Mouse (Mus musculus): ENCODE results near the gene Unc119. TPM values are rescaled to one million over a fixed set of nuclear protein-coding genes. Genes with fewer than 3 reads are reported as not detected.

The Unc119 gene
- polyA plus RNA-seq, 1 experiment from 2014 or later: 70.2 TPM

Other genes starting within 250 kb of the Unc119 start
- 22.1 and 23.7 TPM in 2 replicates for gene Fam222b, start 248.8 kb upstream of the Unc119 start, polyA plus RNA-seq (2015; fragmentation: Nextera tagmentation; extraction: Ambion mirVana)
- gene Traf4, start 177.9 kb upstream of the Unc119 start, polyA plus RNA-seq (2015; fragmentation: Nextera tagmentation; extraction: Ambion mirVana): 114 and 121 TPM in 2 replicates
- gene Nek8, start 166.8 kb upstream of the Unc119 start, polyA plus RNA-seq (2015; fragmentation: Nextera tagmentation; extraction: Ambion mirVana): 5.4 and 8.7 TPM in 2 replicates
- gene Tlcd1, start 166.8 kb upstream of the Unc119 start, polyA plus RNA-seq (2015; fragmentation: Nextera tagmentation; extraction: Ambion mirVana): 4.7 and 7.6 TPM in 2 replicates
- 970 and 1,119 TPM in 2 replicates for gene Rpl23a, start 159.9 kb upstream of the Unc119 start, polyA plus RNA-seq (2015; fragmentation: Nextera tagmentation; extraction: Ambion mirVana)
- 39.7 and 42.1 TPM in 2 replicates for gene Rab34, start 155.1 kb upstream of the Unc119 start, polyA plus RNA-seq (2015; fragmentation: Nextera tagmentation; extraction: Ambion mirVana)
- gene Proca1, start 150.1 kb upstream of the Unc119 start, polyA plus RNA-seq (2015; fragmentation: Nextera tagmentation; extraction: Ambion mirVana): 1.3 and 1.6 TPM in 2 replicates
- 62.7 and 64.1 TPM in 2 replicates for gene Sdf2, start 97.7 kb upstream of the Unc119 start, polyA plus RNA-seq (2015; fragmentation: Nextera tagmentation; extraction: Ambion mirVana)
- gene Supt6, start 97.5 kb upstream of the Unc119 start, polyA plus RNA-seq (2015; fragmentation: Nextera tagmentation; extraction: Ambion mirVana): 24.9 and 29.4 TPM in 2 replicates
- 61.8 and 73.0 TPM in 2 replicates for gene 2610507B11Rik, start 81.7 kb upstream of the Unc119 start, polyA plus RNA-seq (2015; fragmentation: Nextera tagmentation; extraction: Ambion mirVana)
- 0.18 and 0.35 TPM in 2 replicates for gene BC030499, start 52.6 kb upstream of the Unc119 start, polyA plus RNA-seq (2015; fragmentation: Nextera tagmentation; extraction: Ambion mirVana)
- 41.8 and 46.4 TPM in 2 replicates for gene Spag5, start 42.0 kb upstream of the Unc119 start, polyA plus RNA-seq (2015; fragmentation: Nextera tagmentation; extraction: Ambion mirVana)
- gene Aldoc, start 20.5 kb upstream of the Unc119 start, polyA plus RNA-seq (2015; fragmentation: Nextera tagmentation; extraction: Ambion mirVana): 135 and 142 TPM in 2 replicates
- gene Pigs, start 15.1 kb upstream of the Unc119 start, polyA plus RNA-seq (2015; fragmentation: Nextera tagmentation; extraction: Ambion mirVana): 55.0 and 62.0 TPM in 2 replicates
- gene Foxn1, start 43.1 kb downstream of the Unc119 start, polyA plus RNA-seq (2015; fragmentation: Nextera tagmentation; extraction: Ambion mirVana): not detected in 2 replicates
- gene Slc13a2, start 78.7 kb downstream of the Unc119 start, polyA plus RNA-seq (2015; fragmentation: Nextera tagmentation; extraction: Ambion mirVana): not detected in 2 replicates
- gene Slc46a1, start 122.2 kb downstream of the Unc119 start, polyA plus RNA-seq (2015; fragmentation: Nextera tagmentation; extraction: Ambion mirVana): 15.7 and 16.2 TPM in 2 replicates
- gene Sarm1, start 154.3 kb downstream of the Unc119 start, polyA plus RNA-seq (2015; fragmentation: Nextera tagmentation; extraction: Ambion mirVana): 34.6 and 36.2 TPM in 2 replicates
- 38.4 and 53.3 TPM in 2 replicates for gene Vtn, start 155.6 kb downstream of the Unc119 start, polyA plus RNA-seq (2015; fragmentation: Nextera tagmentation; extraction: Ambion mirVana)
- gene Sebox, start 160.0 kb downstream of the Unc119 start, polyA plus RNA-seq (2015; fragmentation: Nextera tagmentation; extraction: Ambion mirVana): 0.14 and 0.36 TPM in 2 replicates
- gene Tmem199, start 168.7 kb downstream of the Unc119 start, polyA plus RNA-seq (2015; fragmentation: Nextera tagmentation; extraction: Ambion mirVana): 85.9 and 86.6 TPM in 2 replicates
- 170 and 176 TPM in 2 replicates for gene Poldip2, start 168.7 kb downstream of the Unc119 start, polyA plus RNA-seq (2015; fragmentation: Nextera tagmentation; extraction: Ambion mirVana)
- gene Tnfaip1, start 192.8 kb downstream of the Unc119 start, polyA plus RNA-seq (2015; fragmentation: Nextera tagmentation; extraction: Ambion mirVana): 65.6 and 71.9 TPM in 2 replicates
- 92.2 and 114 TPM in 2 replicates for gene Ift20, start 192.9 kb downstream of the Unc119 start, polyA plus RNA-seq (2015; fragmentation: Nextera tagmentation; extraction: Ambion mirVana)
- gene Tmem97, start 207.3 kb downstream of the Unc119 start, polyA plus RNA-seq (2015; fragmentation: Nextera tagmentation; extraction: Ambion mirVana): 45.9 and 49.0 TPM in 2 replicates